Mouse (Mus musculus): ENCODE results near the gene Hrh2. TPM values are rescaled to one million over a fixed set of nuclear protein-coding genes. Genes with fewer than 3 reads are reported as not detected.

Hrh2 gene
- polyA plus RNA-seq, 1 experiment from 2014 or later = 0.07 TPM

DNA sequence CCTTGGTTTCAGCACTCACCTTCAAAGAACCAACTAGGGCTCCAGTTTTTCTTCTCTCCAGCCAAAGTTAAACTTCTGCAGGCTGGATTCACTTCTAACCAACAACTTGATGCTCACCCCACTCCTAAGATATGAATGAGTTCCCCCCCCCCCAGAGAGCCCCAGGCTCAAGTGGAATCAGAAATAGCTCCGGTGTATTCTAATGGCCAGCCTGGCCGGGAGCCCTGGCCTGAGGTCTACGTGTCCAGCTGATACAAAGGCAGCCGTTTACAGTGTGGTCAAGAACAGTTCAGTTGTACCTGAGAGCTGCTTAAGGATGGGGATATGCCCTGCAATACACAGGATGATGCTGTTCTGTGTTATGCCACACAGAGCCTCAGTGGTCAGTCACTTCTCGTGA is 13.3 kb upstream of the Hrh2 start:
- H3K4me3 ChIP-seq = no peak overlapping the region
- 79% methylated on average over 5 of the region's 5 CpGs for WGBS
- H3K27ac ChIP-seq = no peak overlapping the region
- no peak for DNase-seq (ENCODE audit: low spot score)
- H3K9me3 ChIP-seq = peaks cover 8% of the 10 kb centered on the region
- peaks cover 15% of the 10 kb centered on the region; the same call in 1 of the 2 replicates for H3K4me1 ChIP-seq (replicated peaks)
- no peaks in the 10 kb centered on the region for H3K36me3 ChIP-seq
- H3K27me3 ChIP-seq (ENCODE audit: insufficient read depth, poor library complexity, severe bottlenecking) = no peaks in the 10 kb centered on the region

DNA sequence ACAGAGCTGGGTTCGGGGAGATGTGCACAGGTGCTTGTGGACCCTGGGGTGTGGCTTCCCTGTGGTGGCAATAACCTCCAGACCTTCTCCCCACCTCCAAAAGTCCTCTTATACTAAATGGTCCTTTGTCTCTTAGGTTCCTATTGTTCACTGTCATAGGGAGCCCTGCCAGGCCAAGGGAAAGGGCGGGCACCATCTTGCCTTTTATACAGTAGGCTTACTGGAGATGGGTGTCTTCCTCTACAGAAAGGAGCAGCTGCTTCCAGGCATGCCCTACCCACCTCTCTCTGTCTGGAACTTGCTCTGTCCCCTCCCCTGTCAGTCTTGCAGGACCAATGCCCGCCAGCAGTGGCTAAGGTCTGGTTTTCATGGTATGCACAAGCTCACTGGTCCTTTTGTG is 12.0 kb upstream of the Hrh2 start:
- 76% methylated on average over 3 of the region's 3 CpGs for WGBS
- no peak for DNase-seq (ENCODE audit: low spot score)
- Histone ChIP-seq H3K36me3 (no peaks in the 10 kb centered on the region), H3K27me3 (ENCODE audit: insufficient read depth, poor library complexity, severe bottlenecking) (no peaks in the 10 kb centered on the region), H3K4me3 (no peak overlapping the region), H3K9me3 (peaks cover under 1% of the 10 kb centered on the region; the same call in 1 of the 2 replicates), H3K27ac (no peak overlapping the region), H3K4me1 (replicated peaks) (peaks cover 15% of the 10 kb centered on the region; the same call in 1 of the 2 replicates)

DNA sequence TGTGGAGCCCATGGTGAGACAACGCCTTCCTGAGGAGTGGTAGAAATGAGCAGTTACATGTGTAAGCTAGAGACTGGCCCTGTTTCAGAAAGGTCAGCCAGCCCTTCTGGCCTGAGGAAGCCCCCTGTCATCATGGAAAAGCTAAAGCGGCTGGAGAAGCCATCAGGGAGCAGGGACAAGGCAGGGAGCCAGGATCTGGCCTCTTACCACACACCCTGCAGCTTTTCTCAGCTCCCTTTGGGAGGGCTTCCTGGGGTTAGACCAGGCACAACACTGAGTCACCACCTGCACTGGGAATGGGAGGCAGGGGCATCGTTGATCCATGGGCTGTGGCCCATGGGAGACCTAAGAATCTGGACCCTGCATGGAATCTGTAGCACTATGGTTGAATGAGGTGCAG is 11.5 kb upstream of the Hrh2 start:
- Histone ChIP-seq H3K9me3 (no peaks in the 10 kb centered on the region), H3K27me3 (ENCODE audit: insufficient read depth, poor library complexity, severe bottlenecking) (no peaks in the 10 kb centered on the region), H3K4me1 (replicated peaks) (peaks cover 15% of the 10 kb centered on the region; the same call in 1 of the 2 replicates), H3K4me3 (no peak overlapping the region), H3K27ac (no peak overlapping the region), H3K36me3 (no peaks in the 10 kb centered on the region)
- DNase-seq (ENCODE audit: low spot score) = no peak
- 61% methylated on average over 3 of the region's 3 CpGs for WGBS

DNA sequence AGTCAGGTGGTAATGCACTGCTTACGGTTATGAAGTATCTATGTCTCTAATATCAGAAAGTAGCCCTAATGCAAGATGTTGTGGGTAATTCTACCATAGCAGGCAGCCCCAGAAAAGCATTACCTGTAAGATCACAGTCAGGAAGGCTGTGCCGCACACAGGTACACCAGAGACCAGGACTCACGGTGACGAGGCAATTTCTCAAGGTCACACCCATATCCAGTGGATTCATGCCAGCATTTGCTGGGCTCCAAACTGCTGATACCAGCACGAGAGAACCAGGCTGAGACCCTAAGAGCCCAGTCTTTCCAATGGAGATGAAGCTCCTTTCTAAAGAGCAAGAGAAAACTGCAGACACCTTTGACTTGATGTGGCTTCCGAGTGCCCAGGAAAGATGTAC is 10.6 kb upstream of the Hrh2 start:
- Histone ChIP-seq H3K4me3 (no peak overlapping the region), H3K4me1 (replicated peaks) (peaks cover 15% of the 10 kb centered on the region; the same call in 1 of the 2 replicates), H3K27ac (no peak overlapping the region), H3K9me3 (no peaks in the 10 kb centered on the region), H3K27me3 (ENCODE audit: insufficient read depth, poor library complexity, severe bottlenecking) (no peaks in the 10 kb centered on the region), H3K36me3 (no peaks in the 10 kb centered on the region)
- 90% methylated on average over 6 of the region's 6 CpGs for WGBS
- DNase-seq (ENCODE audit: low spot score) = no peak

DNA sequence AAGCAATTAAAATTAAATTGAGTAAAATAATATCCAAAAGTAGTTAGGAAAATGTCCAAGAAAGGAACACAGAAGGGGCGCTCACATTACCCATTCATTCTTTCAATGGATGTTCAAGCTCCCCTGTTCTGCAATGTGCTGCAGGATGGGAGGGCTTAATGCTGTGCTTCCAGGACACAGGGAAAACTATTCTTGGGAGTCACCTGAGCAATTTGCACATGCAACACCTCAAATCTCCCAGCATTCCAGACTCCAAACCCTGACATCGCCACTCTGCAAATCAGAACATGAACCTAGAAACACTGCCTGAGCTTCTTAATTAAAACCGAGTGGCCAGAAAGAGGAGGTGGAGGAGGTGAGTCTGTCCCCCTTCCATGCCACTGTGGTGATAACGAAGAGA is 10.0 kb upstream of the Hrh2 start:
- Histone ChIP-seq H3K27ac (no peak overlapping the region), H3K27me3 (ENCODE audit: insufficient read depth, poor library complexity, severe bottlenecking) (no peaks in the 10 kb centered on the region), H3K4me1 (replicated peaks) (peaks cover 15% of the 10 kb centered on the region; the same call in 1 of the 2 replicates), H3K9me3 (no peaks in the 10 kb centered on the region), H3K4me3 (no peak overlapping the region), H3K36me3 (no peaks in the 10 kb centered on the region)
- WGBS = 91% methylated on average over 4 of the region's 4 CpGs
- no peak for DNase-seq (ENCODE audit: low spot score)

DNA sequence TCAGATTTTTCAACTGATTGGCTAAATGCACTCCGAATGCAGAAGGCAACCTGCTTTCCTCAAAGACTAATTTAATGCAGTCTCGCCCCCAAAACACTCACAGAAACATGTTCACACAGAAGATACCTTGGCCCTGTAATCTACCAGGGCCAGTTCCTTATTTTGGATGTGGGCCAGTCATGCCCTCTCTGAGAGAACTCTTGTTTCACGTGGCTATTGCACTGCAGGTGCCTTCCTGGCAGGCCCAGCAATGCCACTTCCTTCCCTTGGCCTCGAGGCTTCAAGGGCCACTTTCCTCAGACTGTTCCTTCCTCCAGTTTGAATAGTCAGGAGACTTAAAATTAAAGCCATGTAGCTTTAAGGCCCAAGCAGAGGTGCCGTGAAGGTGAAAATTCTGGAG is 5.5 kb upstream of the Hrh2 start:
- 80% methylated on average over 5 of the region's 5 CpGs for WGBS
- H3K4me3 ChIP-seq = no peak overlapping the region
- no peaks in the 10 kb centered on the region for H3K9me3 ChIP-seq
- H3K27ac ChIP-seq = no peak overlapping the region
- no peaks in the 10 kb centered on the region for H3K4me1 ChIP-seq (replicated peaks)
- H3K27me3 ChIP-seq (ENCODE audit: insufficient read depth, poor library complexity, severe bottlenecking) = peaks cover 16% of the 10 kb centered on the region
- no peaks in the 10 kb centered on the region for H3K36me3 ChIP-seq
- no peak for DNase-seq (ENCODE audit: low spot score)

DNA sequence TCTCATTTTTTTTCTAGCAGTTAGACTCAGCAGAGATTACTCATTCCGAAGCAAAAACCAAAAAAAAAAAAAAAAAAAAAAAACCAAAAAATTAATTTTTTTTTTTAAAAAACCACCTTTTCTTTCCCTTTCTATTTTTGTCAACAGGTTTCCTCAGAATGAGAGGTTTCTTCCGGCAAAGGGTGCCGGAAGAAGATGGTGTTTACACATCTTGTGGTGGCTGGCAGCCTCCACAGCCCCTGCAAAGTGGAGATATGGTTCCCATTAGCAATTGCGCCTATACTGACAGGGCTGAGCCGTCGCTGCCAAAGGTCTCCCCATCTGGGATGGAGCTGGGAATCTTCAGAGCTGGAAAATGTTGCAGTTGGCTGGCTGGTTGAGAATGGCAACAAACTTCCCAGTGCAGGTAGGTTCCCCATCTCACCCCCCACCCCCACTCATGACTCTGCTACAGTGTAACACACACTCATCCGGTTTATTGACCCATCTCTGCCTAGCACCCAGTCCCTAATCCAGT is 3.7 kb upstream of the Hrh2 start:
- Histone ChIP-seq H3K27me3 (ENCODE audit: insufficient read depth, poor library complexity, severe bottlenecking) (peaks cover 34% of the 10 kb centered on the region), H3K27ac (no peak overlapping the region), H3K4me3 (no peak overlapping the region), H3K36me3 (no peaks in the 10 kb centered on the region), H3K9me3 (no peaks in the 10 kb centered on the region), H3K4me1 (replicated peaks) (peaks cover 12% of the 10 kb centered on the region)
- DNase-seq (ENCODE audit: low spot score) = no peak
- WGBS = 80% methylated on average over 7 of the region's 7 CpGs

DNA sequence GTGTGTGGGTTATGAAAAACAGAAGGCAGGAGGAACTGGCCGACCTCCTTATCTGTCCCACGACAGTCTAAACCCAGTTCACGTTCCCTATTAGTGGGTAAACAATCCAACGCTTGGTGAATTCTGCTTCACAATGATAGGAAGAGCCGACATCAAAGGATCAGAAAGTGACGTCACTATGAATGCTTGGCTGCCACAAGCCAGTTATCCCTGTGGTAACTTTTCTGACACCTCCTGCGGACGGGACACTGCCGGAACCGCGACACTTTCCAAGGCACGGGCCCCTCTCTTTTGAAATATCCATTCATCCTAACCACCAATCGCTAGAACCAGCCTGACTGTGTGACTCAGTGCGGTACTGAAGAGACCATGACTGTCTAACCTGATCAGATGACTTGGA is 2.0 kb upstream of the Hrh2 start:
- DNase-seq (ENCODE audit: low spot score) = no peak
- H3K36me3 ChIP-seq = no peaks in the 10 kb centered on the region
- H3K27me3 ChIP-seq (ENCODE audit: insufficient read depth, poor library complexity, severe bottlenecking) = peaks cover 45% of the 10 kb centered on the region
- no peaks in the 10 kb centered on the region for H3K9me3 ChIP-seq
- H3K4me1 ChIP-seq (replicated peaks) = peaks cover 12% of the 10 kb centered on the region
- WGBS = 84% methylated on average over 14 of the region's 14 CpGs
- H3K4me3 ChIP-seq = no peak overlapping the region
- no peak overlapping the region for H3K27ac ChIP-seq

DNA sequence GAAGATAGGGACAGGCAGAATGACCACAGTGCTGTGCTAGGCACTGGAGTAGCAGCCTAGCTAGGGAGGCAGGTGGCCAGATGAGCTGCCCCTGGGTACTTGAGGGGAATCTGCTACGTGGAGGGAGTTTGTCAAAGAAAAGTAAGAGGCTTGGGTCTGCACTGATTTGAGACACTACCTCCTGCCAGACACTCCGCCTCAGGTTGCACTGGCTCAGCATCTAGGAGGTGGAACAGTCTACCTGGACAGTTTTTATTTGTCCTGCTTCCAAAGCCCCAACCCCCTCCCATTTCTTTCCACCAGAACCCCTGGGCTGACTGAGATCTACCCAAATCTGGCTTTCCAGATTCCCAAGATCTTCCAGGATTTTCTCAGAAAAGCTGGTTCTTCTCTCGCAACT is 748 bp upstream of the Hrh2 start:
- no peak for DNase-seq (ENCODE audit: low spot score)
- H3K9me3 ChIP-seq = no peaks in the 10 kb centered on the region
- WGBS = 75% methylated on average over 3 of the region's 3 CpGs

DNA sequence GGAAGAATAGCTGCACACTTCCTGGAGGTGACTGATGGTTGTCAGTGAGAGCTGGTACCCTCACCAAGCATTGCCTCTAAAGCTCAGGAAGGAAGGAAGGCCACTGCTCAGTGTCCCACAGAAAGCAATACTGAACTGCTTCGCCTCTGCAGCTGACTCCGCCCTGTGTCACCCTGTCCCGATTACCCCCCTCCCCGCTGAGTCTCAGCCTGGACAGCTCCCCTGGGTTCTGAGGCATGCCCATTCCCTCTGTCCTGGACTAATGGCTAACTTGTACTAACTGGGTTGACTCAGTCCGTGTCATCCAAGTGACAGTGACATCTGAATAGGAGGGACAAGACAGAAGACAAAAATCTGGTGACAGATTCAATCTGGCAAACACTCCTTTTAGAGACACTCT is 1.7 kb downstream of the Hrh2 start:
- Histone ChIP-seq H3K27ac (no peak overlapping the region), H3K27me3 (ENCODE audit: insufficient read depth, poor library complexity, severe bottlenecking) (peaks cover 45% of the 10 kb centered on the region), H3K4me3 (no peak overlapping the region), H3K36me3 (no peaks in the 10 kb centered on the region), H3K9me3 (no peaks in the 10 kb centered on the region), H3K4me1 (replicated peaks) (peaks cover 12% of the 10 kb centered on the region)
- WGBS = 55% methylated on average over 5 of the region's 5 CpGs
- no peak for DNase-seq (ENCODE audit: low spot score)

More for the DNA sequence above, 748 bp upstream of the Hrh2 start:
- Histone ChIP-seq H3K36me3 (no peaks in the 10 kb centered on the region), H3K4me3 (no peak overlapping the region), H3K27me3 (ENCODE audit: insufficient read depth, poor library complexity, severe bottlenecking) (peaks cover 45% of the 10 kb centered on the region), H3K27ac (no peak overlapping the region), H3K4me1 (replicated peaks) (peaks cover 12% of the 10 kb centered on the region)

DNA sequence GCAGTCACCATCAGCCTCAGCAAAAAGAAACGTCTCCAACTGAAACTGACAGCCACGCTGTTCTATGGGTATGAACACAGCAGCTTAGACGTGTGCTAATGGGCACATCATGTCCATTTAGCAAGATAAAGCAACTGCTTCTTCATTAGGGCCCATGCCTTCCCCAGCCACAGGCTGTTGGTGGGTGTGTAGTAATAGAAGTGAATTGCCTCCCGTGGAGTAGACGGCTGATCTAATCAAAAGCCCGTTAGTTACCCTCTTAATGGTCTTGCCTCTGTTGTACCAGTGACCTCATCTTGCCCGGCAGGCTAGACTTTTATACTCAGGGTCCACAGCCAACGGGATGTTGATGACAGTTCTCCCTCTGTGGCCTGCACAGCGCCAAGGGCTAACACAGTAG is 7.1 kb downstream of the Hrh2 start:
- Histone ChIP-seq H3K27me3 (ENCODE audit: insufficient read depth, poor library complexity, severe bottlenecking) (peaks cover 4% of the 10 kb centered on the region), H3K4me1 (replicated peaks) (0 out of 2 replicates have a peak, but pooled peaks cover 8% of the 10 kb centered on the region), H3K27ac (no peak overlapping the region), H3K36me3 (no peaks in the 10 kb centered on the region), H3K4me3 (no peak overlapping the region), H3K9me3 (no peaks in the 10 kb centered on the region)
- WGBS = 58% methylated on average over 9 of the region's 9 CpGs
- no peak for DNase-seq (ENCODE audit: low spot score)

DNA sequence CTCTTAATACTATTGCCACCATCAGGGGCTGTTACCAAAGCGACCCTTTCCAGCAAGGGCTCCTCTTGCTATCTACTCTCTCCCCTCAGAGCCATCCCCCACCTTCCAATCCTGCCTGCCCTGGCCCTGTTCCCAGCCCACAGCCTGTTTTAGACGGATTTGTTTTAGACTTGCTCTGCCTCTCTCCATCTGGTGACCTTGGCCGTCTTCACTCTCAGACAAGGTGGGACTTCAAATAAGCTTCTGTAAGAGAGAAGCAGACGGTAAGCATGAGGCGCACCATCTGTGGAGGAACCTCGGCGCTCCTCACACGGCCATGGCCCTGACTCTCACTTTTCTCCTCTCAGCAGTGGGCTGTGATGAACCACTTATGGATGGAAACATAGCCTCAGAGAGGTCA is 10.5 kb downstream of the Hrh2 start:
- Histone ChIP-seq H3K4me1 (replicated peaks) (peaks cover 14% of the 10 kb centered on the region; the same call in 1 of the 2 replicates), H3K9me3 (no peaks in the 10 kb centered on the region), H3K36me3 (no peaks in the 10 kb centered on the region), H3K4me3 (no peak overlapping the region), H3K27me3 (ENCODE audit: insufficient read depth, poor library complexity, severe bottlenecking) (no peaks in the 10 kb centered on the region), H3K27ac (no peak overlapping the region)
- no peak for DNase-seq (ENCODE audit: low spot score)
- 90% methylated on average over 8 of the region's 8 CpGs for WGBS

DNA sequence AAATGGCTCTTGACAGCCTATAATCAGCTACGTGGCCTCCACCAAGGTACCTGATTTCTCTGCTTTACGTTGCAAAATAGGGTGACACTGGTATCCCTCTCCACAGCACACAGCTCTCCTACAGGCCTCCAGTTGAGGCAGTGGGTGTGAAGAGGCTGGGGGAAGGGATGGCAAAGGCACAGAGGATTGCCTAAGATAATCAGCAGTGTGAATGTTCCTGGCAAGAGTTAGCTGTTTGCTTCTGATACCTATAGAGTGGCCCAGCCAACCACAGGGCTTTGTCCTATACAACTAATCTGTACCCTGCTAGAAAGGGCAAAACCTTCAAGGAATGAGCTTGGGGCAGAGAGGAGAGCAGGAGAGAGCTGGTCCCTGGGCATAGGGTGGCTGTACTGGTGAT is 11.5 kb downstream of the Hrh2 start:
- Histone ChIP-seq H3K4me3 (no peak overlapping the region), H3K36me3 (no peaks in the 10 kb centered on the region), H3K27ac (no peak overlapping the region), H3K27me3 (ENCODE audit: insufficient read depth, poor library complexity, severe bottlenecking) (no peaks in the 10 kb centered on the region), H3K4me1 (replicated peaks) (peaks cover 14% of the 10 kb centered on the region; the same call in 1 of the 2 replicates), H3K9me3 (no peaks in the 10 kb centered on the region)
- WGBS = 78% methylated on average over 2 of the region's 2 CpGs
- no peak for DNase-seq (ENCODE audit: low spot score)

DNA sequence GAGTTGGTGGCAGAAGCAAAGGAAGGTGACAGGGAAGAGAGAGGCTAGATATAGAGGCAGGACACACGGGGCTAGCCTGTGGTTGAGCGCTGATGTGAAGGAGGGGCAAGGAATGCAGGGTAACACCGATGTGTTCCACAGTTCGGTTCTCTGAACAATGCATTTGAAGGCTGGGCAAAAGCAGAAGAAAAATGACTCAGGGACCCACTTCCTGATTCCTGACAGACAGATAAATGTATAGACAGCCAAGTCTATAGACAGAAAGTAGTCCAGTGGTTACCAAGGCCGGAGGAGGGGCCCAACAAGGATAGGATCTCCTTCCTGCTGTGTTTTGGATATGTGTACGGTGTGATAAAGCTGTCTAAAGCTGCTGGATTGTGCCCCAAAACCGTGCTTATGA is 13.3 kb downstream of the Hrh2 start:
- H3K27ac ChIP-seq = no peak overlapping the region
- H3K4me1 ChIP-seq (replicated peaks) = peaks cover 15% of the 10 kb centered on the region
- no peaks in the 10 kb centered on the region for H3K27me3 ChIP-seq (ENCODE audit: insufficient read depth, poor library complexity, severe bottlenecking)
- no peak overlapping the region for H3K4me3 ChIP-seq
- WGBS = 84% methylated on average over 7 of the region's 7 CpGs
- no peaks in the 10 kb centered on the region for H3K36me3 ChIP-seq
- DNase-seq (ENCODE audit: low spot score) = no peak
- no peaks in the 10 kb centered on the region for H3K9me3 ChIP-seq
